Mouse (Mus musculus) kidney, postnatal 0 days (tissue): ENCODE measurements around the gene Usp38. TPM values are rescaled to one million over a fixed set of nuclear protein-coding genes. Genes with fewer than 3 reads are reported as not detected.

Experiments
- ATAC-seq: fragments of 200-750 bp; cut with Nextera tagmentation; replicated peaks from 2 replicates; pipeline ENCODE4 v1.8.0; 2017; ENCODE audit warnings: low read depth, moderate number of reproducible peaks, moderate TSS enrichment, moderate library complexity; ENCODE audit not compliant: low FRiP score
- DNase-seq: peaks from one replicate; pipeline ENCODE4 v3.0.0-alpha.2; 2016; ENCODE audit warnings: low spot score
- H3K27ac ChIP-seq: fragments of 300-500 bp; sonication (generic); 2 replicates; pipeline ENCODE4 v1.5.1; 2014; ENCODE audit warnings: mild to moderate bottlenecking
- H3K27me3 ChIP-seq: fragments of 300-500 bp; sonication (generic); 2 replicates; pipeline ENCODE4 v1.6.1; 2014; ENCODE audit warnings: low read length, mixed read lengths; ENCODE audit not compliant: insufficient read depth
- H3K36me3 ChIP-seq: fragments of 300-500 bp; sonication (generic); 2 replicates; pipeline ENCODE4 v1.6.1; 2014; ENCODE audit warnings: low read length, mixed read lengths; ENCODE audit not compliant: insufficient read depth
- H3K4me1 ChIP-seq: fragments of 300-500 bp; sonication (generic); replicated peaks from 2 replicates; pipeline ENCODE4 v1.6.1; 2014; ENCODE audit warnings: antibody characterized with exemption, low read length, mixed read lengths; ENCODE audit not compliant: insufficient read depth
- H3K4me2 ChIP-seq: fragments of 300-500 bp; sonication (generic); 2 replicates; pipeline ENCODE4 v1.6.1; 2014; ENCODE audit warnings: mild to moderate bottlenecking, low read length, moderate library complexity, mixed read lengths
- H3K4me3 ChIP-seq: fragments of 300-500 bp; sonication (generic); replicated peaks from 2 replicates; pipeline ENCODE4 v1.5.1; 2014; ENCODE audit warnings: low read depth, low read length
- H3K9ac ChIP-seq: fragments of 300-500 bp; sonication (generic); 2 replicates; pipeline ENCODE4 v1.6.1; 2014; ENCODE audit warnings: low read depth, low read length
- H3K9me3 ChIP-seq: fragments of 300-500 bp; sonication (generic); replicated peaks from 2 replicates; pipeline ENCODE4 v1.6.1; 2016; ENCODE audit warnings: low read length, inconsistent platforms, mixed read lengths
- CTCF ChIP-seq: IDR thresholded peaks from 2 replicates; pipeline ENCODE4 v1.5.1; 2016; ENCODE audit warnings: antibody characterized with exemption, low read depth, mild to moderate bottlenecking, moderate library complexity
- WGBS: fragments of 180-500 bp; shearing (Covaris S2); extraction: QIAGEN DNeasy Blood & Tissue Kit; methylation state at CpG from one replicate; pipeline ENCODE4 v1.1.7; 2014; 5-methylcytosine and 5-hydroxymethylcytosine counted together
- polyA plus RNA-seq: library from polyadenylated mRNA; unstranded; fragments of >200 nt; fragmentation: Nextera tagmentation; extraction: Ambion mirVana; gene quantifications from 2 replicates; pipeline ENCODE4 v1.2.1, GENCODE M21; 2015

The Usp38 gene
- polyA plus RNA-seq, 1 experiment from 2014 or later: 15.8 TPM

- Histone ChIP-seq H3K27me3 (no peaks in the 10 kb centered on the region), H3K4me1 (no peaks in the 10 kb centered on the region), H3K4me3 (no peak overlapping the region), H3K27ac (no peak overlapping the region), H3K36me3 (no peaks in the 10 kb centered on the region), H3K9ac (no peak overlapping the region), H3K9me3 (no peaks in the 10 kb centered on the region), H3K4me2 (no peak overlapping the region)
- DNase-seq: no peak
- no peak for ATAC-seq
- TF ChIP-seq CTCF: no peak
- WGBS: 85% methylated on average over 5 of the region's 5 CpGs
Measured at GRCm38 (mm10) chr8:80969423-80969822, 45.3 kb downstream of the Usp38 start.

DNA sequence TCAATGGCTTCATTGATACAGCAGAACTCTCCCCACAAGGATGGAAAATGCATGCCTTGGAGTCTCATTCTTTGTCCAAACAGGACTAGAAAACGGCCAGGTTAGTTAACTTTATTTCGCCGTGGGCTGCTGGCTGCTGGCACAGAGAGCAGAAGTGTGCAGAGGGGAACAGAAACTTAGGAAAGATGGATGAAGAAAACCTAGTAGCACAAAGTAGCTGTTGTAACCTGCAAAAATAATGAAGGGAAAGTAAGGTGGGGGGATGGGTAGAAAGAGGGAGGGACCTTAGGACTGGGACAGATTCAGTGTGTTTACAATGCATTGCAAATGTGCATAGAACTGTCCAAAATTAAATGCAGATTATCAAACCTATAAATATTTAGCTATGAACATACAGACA is 51.6 kb downstream of the Usp38 start:
- Histone ChIP-seq H3K4me2 (no peak overlapping the region), H3K27ac (no peak overlapping the region), H3K36me3 (no peaks in the 10 kb centered on the region), H3K9me3 (no peaks in the 10 kb centered on the region), H3K4me3 (no peak overlapping the region), H3K27me3 (no peaks in the 10 kb centered on the region), H3K9ac (no peak overlapping the region), H3K4me1 (no peaks in the 10 kb centered on the region)
- TF ChIP-seq CTCF: no peak
- WGBS: 93% methylated on average over 3 of the region's 3 CpGs
- DNase-seq: no peak
- ATAC-seq: no peak

GRCm38 (mm10) chr8:80962592-80962983 is 52.1 kb downstream of the Usp38 start:
- H3K4me1 ChIP-seq: no peaks in the 10 kb centered on the region
- H3K27ac ChIP-seq: no peak overlapping the region
- no peak overlapping the region for H3K4me3 ChIP-seq
- no peak overlapping the region for H3K4me2 ChIP-seq
- DNase-seq: no peak
- H3K27me3 ChIP-seq: no peaks in the 10 kb centered on the region
- 97% methylated on average over 5 of the region's 5 CpGs for WGBS
- no peaks in the 10 kb centered on the region for H3K36me3 ChIP-seq
- no peaks in the 10 kb centered on the region for H3K9me3 ChIP-seq
- H3K9ac ChIP-seq: no peak overlapping the region
- no peak for TF ChIP-seq CTCF
- ATAC-seq: no peak

DNA sequence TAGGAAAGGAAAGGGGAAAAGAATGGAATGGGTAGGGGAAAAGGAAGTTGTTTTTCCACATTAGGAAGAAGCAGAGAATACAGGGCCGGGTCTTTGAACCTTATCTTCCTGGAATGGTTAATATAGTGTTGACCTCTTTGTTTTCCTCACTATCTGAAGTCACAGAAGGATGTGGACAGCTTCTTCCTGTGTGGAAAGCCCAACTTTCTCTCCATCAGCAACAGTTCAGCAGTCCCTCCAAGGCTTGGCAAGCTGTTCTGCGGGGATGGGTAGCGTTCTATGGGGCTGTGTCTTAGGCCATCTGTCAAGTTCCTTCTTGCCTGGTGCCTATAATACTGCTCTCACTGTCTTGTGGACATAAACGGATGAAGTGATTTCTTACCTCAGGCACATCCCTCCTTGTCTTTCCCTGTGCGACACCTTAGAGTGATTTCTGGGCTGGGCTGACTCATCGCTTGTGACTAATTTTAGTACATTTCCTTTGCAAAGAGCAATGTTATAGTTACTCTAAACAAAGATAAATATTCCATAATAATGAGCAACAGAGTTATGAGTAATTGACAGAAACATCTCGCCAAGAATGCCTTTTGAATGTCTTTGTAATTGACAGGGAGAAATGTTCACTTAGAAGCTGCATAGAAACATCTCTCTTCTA is 52.7 kb downstream of the Usp38 start:
- TF ChIP-seq CTCF: no peak
- no peak for DNase-seq
- no peak for ATAC-seq

GRCm38 (mm10) chr8:80961070-80961609 is 53.6 kb downstream of the Usp38 start:
- DNase-seq (no peak), ATAC-seq (no peak)
- WGBS: 70% methylated on average over 4 of the region's 4 CpGs
- no peaks in the 10 kb centered on the region for H3K4me1 ChIP-seq
- no peak overlapping the region for H3K4me2 ChIP-seq
- H3K36me3 ChIP-seq: no peaks in the 10 kb centered on the region
- no peak for TF ChIP-seq CTCF
- H3K27ac ChIP-seq: no peak overlapping the region
- peaks cover 1% of the 10 kb centered on the region; the same call in 1 of the 2 replicates for H3K9me3 ChIP-seq
- H3K4me3 ChIP-seq: no peak overlapping the region
- H3K9ac ChIP-seq: no peak overlapping the region
- H3K27me3 ChIP-seq: no peaks in the 10 kb centered on the region

More for the DNA sequence above, 52.7 kb downstream of the Usp38 start:
- H3K27me3 ChIP-seq: no peaks in the 10 kb centered on the region
- no peak overlapping the region for H3K9ac ChIP-seq
- H3K36me3 ChIP-seq: no peaks in the 10 kb centered on the region
- H3K9me3 ChIP-seq: no peaks in the 10 kb centered on the region
- no peak overlapping the region for H3K4me3 ChIP-seq
- no peak overlapping the region for H3K27ac ChIP-seq
- no peak overlapping the region for H3K4me2 ChIP-seq
- 66% methylated on average over 7 of the region's 7 CpGs for WGBS
- no peaks in the 10 kb centered on the region for H3K4me1 ChIP-seq

GRCm38 (mm10) chr8:80959588-80960268 is 55.0 kb downstream of the Usp38 start:
- no peak for DNase-seq
- WGBS: 54% methylated on average over 9 of the region's 9 CpGs
- H3K27ac ChIP-seq: no peak overlapping the region
- no peak for TF ChIP-seq CTCF
- no peak overlapping the region for H3K9ac ChIP-seq
- H3K27me3 ChIP-seq: no peaks in the 10 kb centered on the region
- H3K4me2 ChIP-seq: no peak overlapping the region
- no peaks in the 10 kb centered on the region for H3K36me3 ChIP-seq
- no peaks in the 10 kb centered on the region for H3K4me1 ChIP-seq
- ATAC-seq: peak; percentile 63; the same call in 1 of the 2 replicates
- H3K9me3 ChIP-seq: peaks cover 3% of the 10 kb centered on the region; the same call in 1 of the 2 replicates
- no peak overlapping the region for H3K4me3 ChIP-seq
